Mouse (Mus musculus) Patski (cell line): ENCODE results near the gene Eps8l2. TPM values are rescaled to one million over a fixed set of nuclear protein-coding genes. Genes with fewer than 3 reads are reported as not detected.

ENCODE experiments used
- ATAC-seq: fragments of 100-300 bp; one replicate; pipeline ENCODE4 v1.8.0; 2021
- CTCF ChIA-PET: fragments of 350-600 bp; sonication (Branson Sonifier 250); formaldehyde crosslinking; loops from one replicate; lab custom pipeline; 2022; ENCODE audit warnings: inconsistent platforms; lab: Charles Lee
- POLR2A ChIA-PET: fragments of 350-600 bp; sonication (Branson Sonifier 250); formaldehyde crosslinking; loops from one replicate; lab custom pipeline; 2022; ENCODE audit warnings: antibody characterized with exemption, inconsistent platforms; lab: Charles Lee
- DNase-seq: peaks from one replicate; pipeline ENCODE4 v3.0.0-alpha.2; 2011; ENCODE audit warnings: low read depth, low spot score
- H3K27me3 ChIP-seq: fragments of 371-371 bp; one replicate; pipeline ENCODE4 v1.5.1; 2021
- CTCF ChIP-seq: fragments of 100-300 bp; IDR thresholded peaks from one replicate; pipeline ENCODE4 v1.5.1; 2021
- in situ Hi-C: fragments of 300-500 bp; cut with MboI; formaldehyde crosslinking; loops from 3 replicates; pipeline ENCODE4 v1.11.1; 2018; ENCODE audit warnings: low pct_unique_long_range_greater_than_20kb, mixed read lengths
- polyA plus RNA-seq: library from polyadenylated mRNA; unstranded; gene quantifications from one replicate; pipeline ENCODE4 v1.2.3, GENCODE M21; 2021

Eps8l2 gene
- polyA plus RNA-seq, 1 experiment from 2014 or later = 114 TPM

DNA sequence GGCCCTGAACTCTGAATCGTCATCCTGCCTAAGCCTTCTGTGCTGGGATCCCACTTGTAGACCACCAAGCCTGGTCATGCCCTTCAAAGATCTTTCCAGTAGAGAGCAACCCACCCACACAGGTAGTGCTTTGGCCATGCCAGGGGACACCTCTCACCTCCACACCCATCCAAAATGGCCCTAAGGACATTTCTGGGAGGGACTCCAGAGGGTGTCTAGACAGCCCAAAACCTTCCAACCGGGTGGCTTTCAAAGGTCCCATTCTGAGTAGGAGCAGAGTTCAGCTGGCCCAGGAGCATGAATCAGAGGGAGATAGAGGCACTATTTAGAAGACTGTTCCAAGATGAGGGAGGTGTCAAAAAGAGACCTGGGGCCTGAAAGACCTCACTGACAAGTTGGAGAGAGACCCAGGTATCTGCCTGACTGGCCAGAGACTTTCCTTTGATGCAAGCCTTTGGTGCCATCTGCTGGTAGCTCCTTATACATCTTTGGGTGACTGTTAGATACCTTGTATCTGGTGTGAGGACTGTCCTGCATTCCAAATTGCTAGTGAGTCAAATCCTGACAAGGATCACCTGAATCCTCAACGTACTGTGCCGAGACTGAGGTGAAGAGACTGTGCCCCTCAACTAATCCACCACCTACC lies 24.5 kb downstream of the Eps8l2 start:
- ChIA-PET CTCF (interaction anchor here (1.1 to 2.0 kb wide), 7 partner anchors 12 to 187 kb away, joined by 3 to 10 read pairs (median 5); partner anchors contain the start of genes Deaf1, Taldo1 and Tmem80), POLR2A (interaction anchor here (0.6 to 1.1 kb wide), 3 partner anchors 25 to 45 kb away, joined by 3 read pairs; partner anchors contain the start of genes Eps8l2 and Taldo1)
- DNase-seq (no peak), ATAC-seq (peak; percentile 67)
- TF ChIP-seq CTCF = no peak
- no peaks in the 10 kb centered on the region for H3K27me3 ChIP-seq
- in situ Hi-C loops = no loop called here

DNA sequence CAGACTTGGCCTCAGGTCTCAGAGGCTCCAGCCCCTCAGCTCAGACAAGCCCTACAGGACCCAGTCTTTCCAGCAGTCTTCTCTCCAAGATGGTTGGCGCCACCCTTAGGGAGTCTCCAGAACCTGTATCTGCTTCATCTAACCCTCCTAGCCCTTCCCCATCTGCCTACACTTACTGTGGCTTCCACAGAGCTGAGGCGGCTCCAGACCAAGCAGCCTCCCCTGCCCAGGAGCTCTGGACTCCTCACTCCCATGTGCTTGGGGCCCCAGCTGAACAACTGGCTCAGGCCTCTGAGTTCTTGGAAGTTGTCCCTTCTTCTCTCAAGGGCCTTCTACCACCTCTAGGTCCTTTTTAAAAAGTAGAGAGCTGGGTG lies 25.1 kb downstream of the Eps8l2 start:
- no peak for ATAC-seq
- POLR2A ChIA-PET = interaction anchor here (1.1 to 1.3 kb wide), 2 partner anchors 10 to 29 kb away, joined by 3 read pairs; partner anchors contain the start of gene Taldo1
- no peaks in the 10 kb centered on the region for H3K27me3 ChIP-seq
- TF ChIP-seq CTCF = no peak
- no peak for DNase-seq
- in situ Hi-C loops = no loop called here
- CTCF ChIA-PET = interaction anchor here (1.1 to 2.0 kb wide), 8 partner anchors 8 to 187 kb away, joined by 3 to 10 read pairs (median 4); partner anchors contain the start of genes Deaf1, Taldo1 and Tmem80

DNA sequence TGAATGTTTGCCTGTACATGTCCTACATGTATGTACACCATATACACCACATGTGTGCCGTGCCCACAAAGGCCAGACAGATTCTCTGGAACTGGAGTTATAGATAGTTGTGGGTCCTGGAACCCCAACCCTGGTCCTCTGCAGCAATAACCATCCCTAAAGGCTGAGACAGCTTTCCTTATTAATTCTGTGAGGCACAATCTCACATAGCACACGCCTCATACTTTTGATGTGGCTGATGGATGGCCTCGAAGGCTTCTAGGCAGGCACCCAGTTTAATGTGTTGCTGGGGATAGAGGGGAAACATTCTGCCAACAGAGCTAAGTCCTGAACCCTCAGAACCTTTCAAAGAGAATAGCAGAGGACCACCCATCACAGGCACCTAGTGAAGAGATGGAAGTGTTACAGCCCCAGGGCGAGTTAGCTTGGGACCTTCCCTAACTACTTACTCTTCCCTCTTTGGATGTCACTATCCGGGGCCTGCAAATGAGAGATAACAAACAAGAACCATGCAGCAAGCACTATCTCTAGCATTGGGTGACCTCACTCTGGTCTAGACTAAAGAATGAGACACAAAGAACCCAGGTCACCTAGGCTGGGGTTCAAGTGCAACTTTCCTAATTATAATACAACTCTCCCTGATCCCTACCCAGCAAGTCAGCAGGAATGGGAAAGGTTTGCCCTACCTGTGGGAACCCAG lies 25.8 kb downstream of the Eps8l2 start:
- no peak for DNase-seq
- no peak for TF ChIP-seq CTCF
- in situ Hi-C loops = no loop called here
- CTCF ChIA-PET = interaction anchor here (1.1 to 2.0 kb wide), 8 partner anchors 9 to 103 kb away, joined by 3 to 10 read pairs (median 4); partner anchors contain the start of genes Deaf1, Taldo1 and Tmem80
- no peak for ATAC-seq
- no peaks in the 10 kb centered on the region for H3K27me3 ChIP-seq
- POLR2A ChIA-PET = interaction anchor here (1.1 to 1.3 kb wide), 2 partner anchors 10 to 28 kb away, joined by 3 read pairs; partner anchors contain the start of gene Taldo1

DNA sequence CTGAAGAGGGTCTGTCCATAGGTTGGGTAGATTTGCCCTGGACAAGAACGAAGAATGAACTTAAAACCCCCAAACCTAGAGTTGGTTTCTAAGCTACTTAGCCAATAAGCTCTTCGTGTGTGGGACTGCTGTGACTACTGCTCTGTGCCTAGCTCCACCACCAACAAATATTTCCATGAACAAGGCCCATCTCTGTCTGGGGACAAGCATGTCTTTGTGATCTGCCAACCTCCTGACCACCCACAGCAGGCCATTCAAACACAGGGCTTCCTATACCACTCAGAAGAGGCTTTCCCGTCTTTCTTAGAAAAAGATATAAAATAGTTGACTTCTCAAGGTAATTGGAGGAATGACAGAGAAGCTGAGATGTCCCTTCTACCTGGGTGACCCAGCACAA lies 26.4 kb downstream of the Eps8l2 start:
- ChIA-PET CTCF (interaction anchor here (1.1 to 2.0 kb wide), 3 partner anchors 10 to 20 kb away, joined by 4 to 5 read pairs (median 4); no protein-coding TSS in a partner anchor), POLR2A (interaction anchor here (1.1 to 1.3 kb wide), 2 partner anchors 9 to 24 kb away, joined by 3 read pairs; no protein-coding TSS in a partner anchor)
- H3K27me3 ChIP-seq = no peaks in the 10 kb centered on the region
- DNase-seq (no peak), ATAC-seq (no peak)
- no peak for TF ChIP-seq CTCF
- in situ Hi-C loops = no loop called here

DNA sequence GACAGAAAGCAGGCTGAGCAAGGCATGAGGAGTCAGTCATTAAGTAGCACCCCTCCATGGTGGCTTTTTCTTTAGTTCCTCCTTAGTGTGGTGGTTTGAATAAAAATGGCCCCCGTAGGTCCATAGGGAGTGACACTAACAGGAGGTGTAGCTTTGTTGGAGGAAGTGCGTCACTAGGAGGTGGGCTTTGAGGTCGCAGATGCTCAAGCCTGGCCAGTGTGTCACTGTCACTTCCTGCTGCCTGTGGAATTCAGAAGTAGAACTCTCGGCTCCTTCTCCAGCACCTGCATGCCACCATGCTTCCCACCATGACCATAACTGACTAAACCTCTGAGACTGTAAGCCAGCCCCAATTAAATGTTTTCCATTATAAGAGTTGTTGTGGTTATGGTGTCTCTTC lies 28.7 kb downstream of the Eps8l2 start:
- H3K27me3 ChIP-seq = no peaks in the 10 kb centered on the region
- in situ Hi-C loops = no loop called here
- POLR2A ChIA-PET = no interaction called here
- CTCF ChIA-PET = interaction anchor here (0.8 to 1.8 kb wide), 2 partner anchors 27 kb away, joined by 4 to 8 read pairs; no protein-coding TSS in a partner anchor
- DNase-seq = no peak
- no peak for ATAC-seq
- TF ChIP-seq CTCF = no peak

DNA sequence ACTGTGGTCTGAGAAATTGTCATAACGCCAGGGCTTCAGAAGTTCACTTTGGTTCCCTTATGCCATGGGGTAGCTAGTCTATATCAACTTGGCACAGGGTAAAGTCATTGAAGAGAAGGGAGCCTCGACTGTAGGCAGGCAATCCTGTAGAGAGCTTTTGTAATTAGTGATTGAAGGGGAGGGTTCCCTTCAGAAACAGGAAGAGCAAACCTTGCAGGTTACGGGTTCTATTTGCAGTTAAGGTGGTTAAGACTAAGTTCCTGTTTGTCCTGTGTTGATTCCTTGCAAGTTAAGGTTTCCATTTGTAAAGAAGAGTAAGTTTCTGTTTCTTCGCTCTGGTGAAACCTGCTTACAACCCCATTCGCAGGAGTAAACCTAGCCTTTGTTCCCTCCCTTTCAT lies 31.2 kb downstream of the Eps8l2 start:
- ATAC-seq (no peak), DNase-seq (no peak)
- ChIA-PET CTCF (no interaction called here), POLR2A (no interaction called here)
- TF ChIP-seq CTCF = no peak
- H3K27me3 ChIP-seq = no peaks in the 10 kb centered on the region
- in situ Hi-C loops = no loop called here

DNA sequence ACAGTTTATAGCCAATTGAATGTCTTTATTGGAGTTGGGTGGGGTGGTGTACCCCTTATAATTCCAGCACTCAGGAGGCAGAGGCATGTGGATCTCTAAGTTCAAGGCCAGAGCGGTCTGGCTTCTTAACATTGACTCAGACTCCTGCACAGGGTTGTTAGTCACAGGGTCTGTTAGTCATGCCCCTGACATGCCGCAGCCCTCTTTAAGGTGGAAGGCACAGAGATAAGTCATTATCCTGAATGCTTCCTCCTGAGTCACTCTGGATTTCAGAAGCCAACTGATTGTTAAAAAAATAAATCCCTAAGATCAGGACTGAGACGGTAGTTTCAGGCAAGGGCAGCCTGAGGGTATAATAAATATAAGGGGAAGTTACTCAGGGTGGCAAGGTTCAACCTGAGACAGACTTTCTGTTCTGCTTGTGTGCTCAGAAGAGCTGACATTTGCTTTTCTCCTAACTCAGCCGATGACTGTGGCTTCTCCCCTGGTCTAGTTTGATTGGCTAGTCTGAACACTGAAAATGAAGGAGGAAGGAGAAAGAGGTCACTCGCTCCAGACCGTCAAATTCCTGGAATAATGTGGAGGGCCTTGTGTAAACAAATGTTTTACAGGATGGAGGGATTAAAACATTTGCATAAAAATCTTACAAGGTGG lies 33.4 kb downstream of the Eps8l2 start:
- H3K27me3 ChIP-seq = no peaks in the 10 kb centered on the region
- peak; percentile 90 for ATAC-seq
- ChIA-PET POLR2A (interaction anchor here (0.8 to 2.3 kb wide), 2 partner anchors 11 to 20 kb away, joined by 3 to 7 read pairs; partner anchors contain the start of gene Taldo1), CTCF (interaction anchor here (3.5 kb wide), 1 partner anchor 22 kb away, joined by 19 read pairs; the partner anchor contains the start of gene Taldo1)
- no peak for TF ChIP-seq CTCF
- in situ Hi-C loops = no loop called here
- peak; percentile 91 for DNase-seq

DNA sequence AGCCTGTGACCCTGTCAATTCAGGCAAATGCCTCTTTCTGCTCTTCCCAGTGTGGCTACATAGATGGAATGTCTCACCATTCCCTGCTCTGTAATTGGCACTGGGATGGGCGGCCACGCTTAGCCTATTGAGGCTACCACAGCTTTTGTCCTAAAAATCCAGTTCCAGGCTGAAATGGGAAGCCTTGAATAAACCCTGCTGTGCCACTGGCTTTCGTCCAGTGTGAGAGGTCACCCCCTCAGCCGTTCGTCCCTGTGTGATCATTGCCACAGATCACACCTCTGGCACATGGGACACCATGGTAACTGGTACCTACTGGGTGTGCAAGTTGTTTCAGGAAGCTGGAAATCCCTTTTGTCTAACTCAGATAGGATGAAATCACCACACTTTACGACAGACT lies 34.9 kb downstream of the Eps8l2 start:
- ATAC-seq = no peak
- no peaks in the 10 kb centered on the region for H3K27me3 ChIP-seq
- no peak for DNase-seq
- ChIA-PET POLR2A (interaction anchor here (0.8 to 2.3 kb wide), 3 partner anchors 9 to 18 kb away, joined by 3 to 7 read pairs (median 3); partner anchors contain the start of gene Taldo1), CTCF (interaction anchor here (1.0 to 3.5 kb wide), 3 partner anchors 18 to 33 kb away, joined by 3 to 19 read pairs (median 4); partner anchors contain the start of gene Taldo1)
- no peak for TF ChIP-seq CTCF
- in situ Hi-C loops = no loop called here

DNA sequence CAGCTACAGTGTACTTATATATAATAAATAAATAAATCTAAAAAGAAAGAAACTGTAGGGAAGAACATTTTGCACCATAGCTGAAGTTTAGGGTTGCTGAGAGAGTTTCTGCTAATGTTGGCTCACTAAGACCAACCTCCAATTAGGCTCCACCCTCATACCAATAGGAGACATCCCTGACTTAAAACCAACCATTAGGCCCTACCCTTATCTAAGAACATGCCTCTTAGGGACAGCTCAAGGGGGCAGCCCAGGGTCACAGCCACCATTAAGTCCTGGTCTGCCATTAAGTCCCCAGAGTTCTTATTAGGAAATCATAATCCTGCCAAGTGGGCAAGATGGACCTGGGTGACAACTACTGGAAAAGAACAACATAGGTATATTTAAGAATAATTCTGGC lies 35.7 kb downstream of the Eps8l2 start:
- ChIA-PET POLR2A (interaction anchor here (0.8 kb wide), 1 partner anchor 10 kb away, joined by 3 read pairs; no protein-coding TSS in a partner anchor), CTCF (interaction anchor here (0.7 to 3.5 kb wide), 4 partner anchors 14 to 34 kb away, joined by 3 to 19 read pairs (median 4); partner anchors contain the start of gene Taldo1)
- no peaks in the 10 kb centered on the region for H3K27me3 ChIP-seq
- no peak for TF ChIP-seq CTCF
- in situ Hi-C loops = no loop called here
- ATAC-seq (no peak), DNase-seq (no peak)

DNA sequence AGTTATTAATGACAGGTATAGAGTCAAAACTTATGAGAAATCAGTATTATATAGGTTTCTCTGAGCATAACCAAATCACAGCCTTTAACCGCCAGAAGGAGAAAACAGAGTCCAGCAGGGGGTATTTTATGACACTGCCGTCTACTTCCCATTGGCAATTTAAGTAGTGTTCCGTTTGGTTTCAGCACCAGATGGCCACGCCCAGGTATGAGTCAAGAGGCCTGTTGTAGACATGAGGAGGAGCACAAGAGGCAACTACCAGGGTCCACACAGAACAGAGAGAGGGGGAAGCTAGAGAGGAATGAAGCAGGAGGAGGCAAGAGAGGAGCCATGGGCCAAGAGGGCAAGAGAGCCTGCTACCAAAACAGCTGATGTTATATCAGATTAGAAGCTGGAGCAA lies 40.9 kb downstream of the Eps8l2 start:
- CTCF ChIA-PET = interaction anchor here (4.7 kb wide), 1 partner anchor 13 kb away, joined by 15 read pairs; the partner anchor contains the start of gene Taldo1
- in situ Hi-C loops = no loop called here
- POLR2A ChIA-PET = no interaction called here
- no peak for TF ChIP-seq CTCF
- ATAC-seq (no peak), DNase-seq (no peak)
- no peaks in the 10 kb centered on the region for H3K27me3 ChIP-seq
